Mouse (Mus musculus) MEL (cell line): ENCODE measurements at regions not wholly inside any gene's neighbourhood (a gene's known extent, or its start where the extent isn't known, plus 50 kb on each side); places are given as distances from the start of the nearest gene placed in this dataset.

Experiments used
- CHD2 ChIP-seq: IDR thresholded peaks from 2 replicates; pipeline ENCODE4 v1.6.1; 2011; ENCODE audit warnings: low read length, improper control_type of control experiment
- CTCF ChIP-seq, 3 experiments: IDR thresholded peaks in 2 of 3; conservative IDR thresholded peaks in 1 of 3; 2 replicates each; pipeline ENCODE4 v1.5.1; 2011 to 2012; ENCODE audit warnings: low read length in 3 of 3, low read depth in 2 of 3, mild to moderate bottlenecking in 2 of 3, improper control_type of control experiment in 1 of 3, inconsistent platforms in 1 of 3, mixed read lengths in 1 of 3, moderate library complexity in 1 of 3; ENCODE audit not compliant: control insufficient read depth in 1 of 3, insufficient read depth in 1 of 3, poor library complexity in 1 of 3, severe bottlenecking in 1 of 3
- ELF1 ChIP-seq: IDR thresholded peaks from 2 replicates; pipeline ENCODE4 v1.6.1; 2014; ENCODE audit warnings: low read depth, mild to moderate bottlenecking, inconsistent platforms, low read length, improper control_type of control experiment, moderate library complexity
- JUND ChIP-seq: IDR thresholded peaks from 2 replicates; pipeline ENCODE4 v1.6.1; 2011; ENCODE audit warnings: low read depth, mild to moderate bottlenecking, improper control_type of control experiment, low read length
- MAFK ChIP-seq: IDR thresholded peaks from 2 replicates; pipeline ENCODE4 v1.6.1; 2011; ENCODE audit warnings: low read depth, mild to moderate bottlenecking, low read length, improper control_type of control experiment, borderline replicate concordance
- MAX ChIP-seq: IDR thresholded peaks from 2 replicates; pipeline ENCODE4 v1.6.1; 2011; ENCODE audit warnings: low read length, improper control_type of control experiment
- MAZ ChIP-seq: IDR thresholded peaks from 2 replicates; pipeline ENCODE4 v1.6.1; 2012; ENCODE audit warnings: low read depth, mild to moderate bottlenecking, inconsistent platforms, low read length, improper control_type of control experiment
- MYC ChIP-seq: IDR thresholded peaks from 2 replicates; pipeline ENCODE4 v1.6.1; 2011; ENCODE audit warnings: low read depth, mild to moderate bottlenecking, low read length, improper control_type of control experiment, moderate library complexity
- NELFE ChIP-seq: IDR thresholded peaks from 2 replicates; pipeline ENCODE4 v1.6.1; 2011; ENCODE audit warnings: low read depth, low read length, improper control_type of control experiment
- POLR2A ChIP-seq, 2 experiments: IDR thresholded peaks; 2 replicates each; pipeline ENCODE4 v1.6.1; 2011 to 2012; ENCODE audit warnings: low read length in 2 of 2, mild to moderate bottlenecking in 2 of 2, control low read depth in 1 of 2, improper control_type of control experiment in 1 of 2, low read depth in 1 of 2, moderate library complexity in 1 of 2; ENCODE audit not compliant: control insufficient read depth in 1 of 2, insufficient read depth in 1 of 2, poor library complexity in 1 of 2
- POLR2AphosphoS2 ChIP-seq: IDR thresholded peaks from 2 replicates; pipeline ENCODE4 v1.6.1; 2011; ENCODE audit warnings: low read length, improper control_type of control experiment
- POLR2AphosphoS5 ChIP-seq: IDR thresholded peaks from 2 replicates; pipeline ENCODE4 v1.6.1; 2012; ENCODE audit warnings: low read depth, borderline replicate concordance, mild to moderate bottlenecking, inconsistent platforms, low read length, moderate library complexity, mixed read lengths
- TAL1 ChIP-seq: IDR thresholded peaks from 2 replicates; pipeline ENCODE4 v1.6.1; 2012; ENCODE audit warnings: mild to moderate bottlenecking, inconsistent platforms, low read length, moderate library complexity, mixed read lengths
- ZKSCAN1 ChIP-seq: IDR thresholded peaks from 2 replicates; pipeline ENCODE4 v1.6.1; 2012; ENCODE audit warnings: low read depth, mild to moderate bottlenecking, inconsistent platforms, low read length, improper control_type of control experiment, moderate library complexity

GRCm38 (mm10) chr2:81431411-81431810, 621.6 kb upstream of the Zfp804a start:
- no peak for TF ChIP-seq POLR2AphosphoS2
- TF ChIP-seq CTCF (IDR thresholded peaks at IDR 0.05 in 2 of 3, conservative IDR thresholded peaks at IDR 0.05 in 1 of 3; ENCODE audit: control insufficient read depth in 1 of 3, insufficient read depth in 1 of 3, low read depth in 2 of 3, low read length in 3 of 3, poor library complexity in 1 of 3, severe bottlenecking in 1 of 3) = no peak
- TF ChIP-seq MAFK = no peak
- no peak for TF ChIP-seq MYC
- TF ChIP-seq MAX = no peak
- no peak for TF ChIP-seq POLR2A (IDR thresholded peaks at IDR 0.05; ENCODE audit: control insufficient read depth in 1 of 2, insufficient read depth in 1 of 2, low read depth in 1 of 2, low read length in 2 of 2, poor library complexity in 1 of 2)
- TF ChIP-seq ZKSCAN1 = no peak
- TF ChIP-seq POLR2AphosphoS5 = no peak
- TF ChIP-seq TAL1 = no peak
- TF ChIP-seq JUND = no peak
- no peak for TF ChIP-seq MAZ
- TF ChIP-seq CHD2 = no peak
- no peak for TF ChIP-seq NELFE
- no peak for TF ChIP-seq ELF1
